Mouse (Mus musculus): Measurements from ENCODE around the gene Cldn34d. TPM values are rescaled to one million over a fixed set of nuclear protein-coding genes. Genes with fewer than 3 reads are reported as not detected.

Gene Cldn34d
- total RNA-seq (2015; ENCODE audit: low replicate concordance), result not detected in 2 replicates
- 0.42 TPM in 1 of 2 replicates, not detected in the other for total RNA-seq (2017; ENCODE audit: low replicate concordance)

DNA sequence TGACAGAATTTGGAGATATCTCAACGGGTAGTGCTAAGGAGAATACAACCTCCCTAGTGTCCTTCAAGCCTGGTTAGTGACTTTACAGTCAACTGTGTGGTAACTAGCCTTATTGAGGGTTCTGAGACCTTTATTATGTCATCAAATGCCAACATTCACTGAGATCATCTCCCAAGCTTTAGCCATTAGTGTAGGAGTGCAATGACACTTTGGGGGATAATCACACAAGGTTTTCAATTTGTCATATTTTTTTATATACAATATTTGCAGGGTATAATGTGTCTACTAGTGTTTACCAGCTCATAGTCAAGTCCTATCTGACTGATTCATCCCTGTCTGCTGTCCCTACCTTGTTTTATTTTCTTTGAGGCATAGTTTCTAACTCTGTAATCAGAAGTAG, at the start of gene Cldn34d:
Cldn34d (minus strand) TSS at position 101 of the 400 bp plus-strand sequence.
- ATAC-seq (replicated peaks; ENCODE audit: low FRiP score, poor library complexity, severe bottlenecking), result no peak

DNA sequence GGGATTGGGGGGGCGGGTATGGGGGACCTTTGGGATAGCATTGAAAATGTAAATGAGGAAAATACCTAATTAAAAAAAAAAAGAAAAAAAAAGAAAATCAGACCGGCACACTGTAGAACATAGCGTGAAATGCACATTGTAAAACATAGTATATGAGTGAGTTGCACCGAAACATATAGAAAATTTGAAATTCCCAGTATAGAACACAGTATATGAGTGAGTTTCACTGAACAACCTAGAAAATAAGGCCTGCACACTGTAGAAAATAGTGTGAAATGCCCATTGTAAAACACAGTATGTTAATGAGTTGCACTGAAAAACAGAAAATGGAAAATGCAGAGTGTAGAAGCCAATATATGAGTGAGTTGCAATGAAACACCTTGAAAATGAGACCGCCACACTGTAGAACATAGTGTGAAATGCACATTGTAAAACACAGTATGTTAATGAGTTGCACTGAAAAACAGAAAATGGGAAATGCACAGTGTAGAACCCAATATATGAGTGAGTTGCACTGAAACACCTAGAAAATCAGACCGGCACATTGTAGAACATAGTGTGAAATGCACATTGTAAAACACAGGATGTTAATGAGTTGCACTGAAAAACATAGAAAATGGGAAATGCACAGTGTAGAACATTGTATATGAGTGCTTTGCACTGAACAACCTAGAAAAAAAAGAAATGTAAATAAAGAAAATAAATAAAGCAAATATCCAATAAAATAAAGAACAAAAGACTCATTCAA, 4.1 kb downstream of the Cldn34d start:
- ATAC-seq (replicated peaks; ENCODE audit: low FRiP score, poor library complexity, severe bottlenecking), result peak; percentile 100

Other genes starting within 250 kb of the Cldn34d start
- not detected in 2 replicates for gene Cldn34b4, start 209.6 kb downstream of the Cldn34d start, total RNA-seq (2015; ENCODE audit: low replicate concordance)
- not detected in 2 replicates for gene Cldn34b4, start 209.6 kb downstream of the Cldn34d start, total RNA-seq (2017; ENCODE audit: low replicate concordance)